Comparison of ENCODE assay signal across 18 mouse cellular contexts in genomic region chr12:69761603-69762002, GRCm38 (mm10). TPM values are rescaled to one million over a fixed set of nuclear protein-coding genes. Genes with fewer than 3 reads are reported as not detected.
DNase-seq lines count a peak whose midpoint lies in the region; ATAC-seq lines count a peak whose summit lies in the region.
"Had no signal": no experiment of that assay in that cellular context is flagged by ENCODE, and none has a peak within 500 bp of the region (broad histone marks: within the 10 kb centered on the region; RNA-seq: fewer than 3 reads in every experiment).

No protein-coding gene starts in this region.

- DNase-seq in embryonic facial prominence, embryonic 14.5 days (ENCODE audit: low spot score), result peak; percentile 24
- no peak for DNase-seq in embryonic facial prominence, embryonic 10.5 days (ENCODE audit: low spot score)
- no peak for DNase-seq in liver
- peak; percentile 12 for DNase-seq in heart, postnatal 25 days (ENCODE audit: low spot score)
- no peak for DNase-seq in midbrain, embryonic 11.5 days (ENCODE audit: low spot score, missing footprints)
- DNase-seq: cerebellum, adult 8-10 months; gastrocnemius, postnatal 25 days had no signal

- no peak overlapping the region for H3K4me2 ChIP-seq in embryonic facial prominence, embryonic 14.5 days (ENCODE audit: low read depth, low read length)
- H3K4me2 ChIP-seq in liver, embryonic 12.5 days, result no peak overlapping the region
- H3K4me2 ChIP-seq in liver, embryonic 16.5 days (ENCODE audit: low read depth, low read length), result no peak overlapping the region
- no peak overlapping the region for H3K4me2 ChIP-seq in forebrain, embryonic 12.5 days
- no peak overlapping the region for H3K4me2 ChIP-seq in midbrain, embryonic 11.5 days
- H3K4me2 ChIP-seq: embryonic facial prominence, embryonic 13.5 days; lung, embryonic 15.5 days; midbrain, embryonic 13.5 days; neural tube, embryonic 15.5 days had no signal

- intact Hi-C loops in heart, postnatal 25 days (cut with DNase I), result loop anchor here (2.0 kb wide), 1 partner anchor 29 kb away; the partner anchor contains the start of gene Cdkl1

- no peaks in the 10 kb centered on the region for H3K27me3 ChIP-seq in embryonic facial prominence, embryonic 14.5 days (replicated peaks; ENCODE audit: control insufficient read depth, insufficient read depth, low read length)
- no peaks in the 10 kb centered on the region for H3K27me3 ChIP-seq in embryonic facial prominence, embryonic 10.5 days (replicated peaks; ENCODE audit: low read depth, poor library complexity, severe bottlenecking)
- H3K27me3 ChIP-seq in liver, embryonic 12.5 days (replicated peaks), result no peaks in the 10 kb centered on the region
- H3K27me3 ChIP-seq in liver, embryonic 16.5 days (ENCODE audit: control insufficient read depth, insufficient read depth, low read depth, low read length), result no peaks in the 10 kb centered on the region
- H3K27me3 ChIP-seq in forebrain, embryonic 12.5 days, result 0 out of 2 replicates have a peak, but pooled peaks cover 4% of the 10 kb centered on the region
- H3K27me3 ChIP-seq in midbrain, embryonic 11.5 days (ENCODE audit: control insufficient read depth, insufficient read depth, low read length), result no peaks in the 10 kb centered on the region
- H3K27me3 ChIP-seq: embryonic facial prominence, embryonic 13.5 days; lung, embryonic 15.5 days; midbrain, embryonic 13.5 days; neural tube, embryonic 15.5 days had no signal

- ATAC-seq in embryonic facial prominence, embryonic 14.5 days (ENCODE audit: low read depth), result no peak
- ATAC-seq in liver, embryonic 12.5 days, result no peak
- no peak for ATAC-seq in liver, embryonic 16.5 days (ENCODE audit: low read depth)
- no peak for ATAC-seq in forebrain, embryonic 12.5 days (ENCODE audit: low FRiP score)
- ATAC-seq in midbrain, embryonic 11.5 days (ENCODE audit: low FRiP score), result no peak
- ATAC-seq: inflammation-experienced regulatory T-cells, adult 6 months; midbrain, embryonic 13.5 days had no signal

- H3K9ac ChIP-seq in embryonic facial prominence, embryonic 14.5 days (ENCODE audit: low read depth, low read length), result no peak overlapping the region
- H3K9ac ChIP-seq in liver, embryonic 12.5 days, result no peak overlapping the region
- 0 out of 2 replicates have a peak overlapping the region, but pooled peaks have one; percentile 18 for H3K9ac ChIP-seq in liver, embryonic 16.5 days (ENCODE audit: low read depth, low read length)
- no peak overlapping the region for H3K9ac ChIP-seq in forebrain, embryonic 12.5 days
- no peak overlapping the region for H3K9ac ChIP-seq in midbrain, embryonic 11.5 days (ENCODE audit: low read length)
- H3K9ac ChIP-seq: embryonic facial prominence, embryonic 13.5 days; lung, embryonic 15.5 days; midbrain, embryonic 13.5 days; neural tube, embryonic 15.5 days had no signal

- H3K4me3 ChIP-seq in embryonic facial prominence, embryonic 14.5 days (ENCODE audit: low read depth, low read length), result no peak overlapping the region
- H3K4me3 ChIP-seq in embryonic facial prominence, embryonic 10.5 days, result no peak overlapping the region
- no peak overlapping the region for H3K4me3 ChIP-seq in liver, embryonic 12.5 days
- no peak overlapping the region for H3K4me3 ChIP-seq in liver, embryonic 16.5 days (ENCODE audit: low read depth, low read length)
- H3K4me3 ChIP-seq in forebrain, embryonic 12.5 days (replicated peaks), result no peak overlapping the region
- H3K4me3 ChIP-seq in midbrain, embryonic 11.5 days (ENCODE audit: low read depth, low read length), result no peak overlapping the region
- H3K4me3 ChIP-seq: embryonic facial prominence, embryonic 13.5 days; left cerebral cortex, adult 2 months; lung, embryonic 15.5 days; midbrain, embryonic 13.5 days; neural tube, embryonic 15.5 days had no signal

- no peak overlapping the region for H3K27ac ChIP-seq in embryonic facial prominence, embryonic 14.5 days (replicated peaks; ENCODE audit: low read depth, low read length)
- no peak overlapping the region for H3K27ac ChIP-seq in embryonic facial prominence, embryonic 10.5 days (replicated peaks)
- H3K27ac ChIP-seq in liver, embryonic 12.5 days, result peak overlapping the region; percentile 8
- peak overlapping the region; percentile 66 for H3K27ac ChIP-seq in liver, embryonic 16.5 days (ENCODE audit: low read length)
- H3K27ac ChIP-seq in forebrain, embryonic 12.5 days, result no peak overlapping the region
- no peak overlapping the region for H3K27ac ChIP-seq in midbrain, embryonic 11.5 days (ENCODE audit: low read depth, low read length)
- H3K27ac ChIP-seq: embryonic facial prominence, embryonic 13.5 days; left cerebral cortex, adult 2 months; midbrain, embryonic 13.5 days; neural tube, embryonic 15.5 days; stomach, postnatal 0 days had no signal

- H3K4me1 ChIP-seq in embryonic facial prominence, embryonic 14.5 days (ENCODE audit: control insufficient read depth, insufficient read depth, low read length), result peaks cover 18% of the 10 kb centered on the region
- peaks cover 32% of the 10 kb centered on the region for H3K4me1 ChIP-seq in embryonic facial prominence, embryonic 10.5 days
- peaks cover 68% of the 10 kb centered on the region for H3K4me1 ChIP-seq in liver, embryonic 12.5 days
- peaks cover 51% of the 10 kb centered on the region for H3K4me1 ChIP-seq in liver, embryonic 16.5 days (ENCODE audit: control insufficient read depth, low read depth, low read length)
- peaks cover 27% of the 10 kb centered on the region for H3K4me1 ChIP-seq in forebrain, embryonic 12.5 days
- peaks cover 9% of the 10 kb centered on the region for H3K4me1 ChIP-seq in midbrain, embryonic 11.5 days (ENCODE audit: control insufficient read depth, insufficient read depth, low read length)

- no peaks in the 10 kb centered on the region for H3K36me3 ChIP-seq in embryonic facial prominence, embryonic 14.5 days (ENCODE audit: control insufficient read depth, insufficient read depth, low read length)
- H3K36me3 ChIP-seq in embryonic facial prominence, embryonic 10.5 days (replicated peaks), result no peaks in the 10 kb centered on the region
- no peaks in the 10 kb centered on the region for H3K36me3 ChIP-seq in liver, embryonic 12.5 days
- no peaks in the 10 kb centered on the region for H3K36me3 ChIP-seq in liver, embryonic 16.5 days (ENCODE audit: control insufficient read depth, insufficient read depth)
- H3K36me3 ChIP-seq in forebrain, embryonic 12.5 days (replicated peaks), result no peaks in the 10 kb centered on the region
- H3K36me3 ChIP-seq in midbrain, embryonic 11.5 days (ENCODE audit: control insufficient read depth, insufficient read depth, low read length), result no peaks in the 10 kb centered on the region
- H3K36me3 ChIP-seq: embryonic facial prominence, embryonic 13.5 days; lung, embryonic 15.5 days; midbrain, embryonic 13.5 days; neural tube, embryonic 15.5 days had no signal

- H3K9me3 ChIP-seq in embryonic facial prominence, embryonic 14.5 days (ENCODE audit: control insufficient read depth, low read length), result no peaks in the 10 kb centered on the region
- no peaks in the 10 kb centered on the region for H3K9me3 ChIP-seq in embryonic facial prominence, embryonic 10.5 days
- H3K9me3 ChIP-seq in liver, embryonic 12.5 days (replicated peaks), result no peaks in the 10 kb centered on the region
- H3K9me3 ChIP-seq in liver, embryonic 16.5 days (replicated peaks; ENCODE audit: control insufficient read depth, low read length), result no peaks in the 10 kb centered on the region
- no peaks in the 10 kb centered on the region for H3K9me3 ChIP-seq in forebrain, embryonic 12.5 days
- H3K9me3 ChIP-seq in midbrain, embryonic 11.5 days (ENCODE audit: control insufficient read depth, low read length), result no peaks in the 10 kb centered on the region
- H3K9me3 ChIP-seq: embryonic facial prominence, embryonic 13.5 days; lung, embryonic 15.5 days; midbrain, embryonic 13.5 days; neural tube, embryonic 15.5 days had no signal

- WGBS in embryonic facial prominence, embryonic 14.5 days, result 56% methylated on average over 2 of the region's 2 CpGs
- 58% methylated on average over 2 of the region's 2 CpGs for WGBS in embryonic facial prominence, embryonic 10.5 days
- 70% methylated on average over 2 of the region's 2 CpGs for WGBS in liver, embryonic 12.5 days (ENCODE audit: insufficient replicate concordance)
- 78% methylated on average over 2 of the region's 2 CpGs for WGBS in liver, embryonic 16.5 days (ENCODE audit: insufficient replicate concordance)
- WGBS in forebrain, embryonic 12.5 days, result 62% methylated on average over 2 of the region's 2 CpGs
- WGBS in midbrain, embryonic 11.5 days, result 82% methylated on average over 2 of the region's 2 CpGs

RNA-seq across cellular contexts. Expression of gene Cdkl1, which starts 29.5 kb away (rescaled TPM):
- polyA plus RNA-seq in embryonic facial prominence, embryonic 14.5 days (2014; fragmentation: Nextera tagmentation; extraction: Ambion mirVana), result 1.9 and 2.9 TPM in 2 replicates
- 0.43 and 1.6 TPM in 2 replicates for polyA plus RNA-seq in embryonic facial prominence, embryonic 10.5 days (2016; fragmentation: Nextera tagmentation; extraction: Ambion mirVana)
- polyA plus RNA-seq in liver, embryonic 12.5 days (2016; fragmentation: Nextera tagmentation; extraction: Ambion mirVana), result 0.67 and 0.74 TPM in 2 replicates
- 1 to 10 TPM; 4.9 to 5.9 TPM for total RNA-seq in heart, postnatal 25 days (2021)
- 1.7 TPM in 2 replicates for polyA plus RNA-seq in liver, embryonic 16.5 days (2015; fragmentation: Nextera tagmentation; extraction: Ambion mirVana)
- polyA plus RNA-seq in forebrain, embryonic 12.5 days (2016; fragmentation: Nextera tagmentation; extraction: Ambion mirVana), result 0.47 and 0.93 TPM in 2 replicates
- polyA plus RNA-seq in midbrain, embryonic 11.5 days (2014; fragmentation: Nextera tagmentation; extraction: Ambion mirVana), result 0.50 and 0.64 TPM in 2 replicates
- total RNA-seq: hematopoietic stem cell, adult 5-6 weeks had no signal
- polyA plus RNA-seq: inflammation-experienced regulatory T-cells, adult 6 months had no signal

RNA-seq across cellular contexts. Expression of gene Atp5s, which starts 36.9 kb away (rescaled TPM):
- polyA plus RNA-seq in embryonic facial prominence, embryonic 14.5 days (2014; fragmentation: Nextera tagmentation; extraction: Ambion mirVana), result 30.4 and 32.0 TPM in 2 replicates
- 23.8 and 24.4 TPM in 2 replicates for polyA plus RNA-seq in embryonic facial prominence, embryonic 10.5 days (2016; fragmentation: Nextera tagmentation; extraction: Ambion mirVana)
- polyA plus RNA-seq in liver, embryonic 12.5 days (2016; fragmentation: Nextera tagmentation; extraction: Ambion mirVana), result 20.7 and 23.8 TPM in 2 replicates
- 10 to 100 TPM; 27.6 to 28.3 TPM for total RNA-seq in heart, postnatal 25 days (2021)
- 16.7 and 18.4 TPM in 2 replicates for polyA plus RNA-seq in liver, embryonic 16.5 days (2015; fragmentation: Nextera tagmentation; extraction: Ambion mirVana)
- 22.7 and 24.1 TPM in 2 replicates for polyA plus RNA-seq in forebrain, embryonic 12.5 days (2016; fragmentation: Nextera tagmentation; extraction: Ambion mirVana)
- polyA plus RNA-seq in midbrain, embryonic 11.5 days (2014; fragmentation: Nextera tagmentation; extraction: Ambion mirVana), result 18.0 and 19.3 TPM in 2 replicates

RNA-seq across cellular contexts. Expression of gene L2hgdh, which starts 36.9 kb away (rescaled TPM):
- polyA plus RNA-seq in embryonic facial prominence, embryonic 14.5 days (2014; fragmentation: Nextera tagmentation; extraction: Ambion mirVana), result 21.2 and 21.8 TPM in 2 replicates
- 20.5 and 20.9 TPM in 2 replicates for polyA plus RNA-seq in embryonic facial prominence, embryonic 10.5 days (2016; fragmentation: Nextera tagmentation; extraction: Ambion mirVana)
- 19.8 and 20.6 TPM in 2 replicates for polyA plus RNA-seq in liver, embryonic 12.5 days (2016; fragmentation: Nextera tagmentation; extraction: Ambion mirVana)
- total RNA-seq in heart, postnatal 25 days (2021), result 10 to 100 TPM; 41.7 to 47.7 TPM
- 11.6 and 12.2 TPM in 2 replicates for polyA plus RNA-seq in liver, embryonic 16.5 days (2015; fragmentation: Nextera tagmentation; extraction: Ambion mirVana)
- 15.7 and 16.2 TPM in 2 replicates for polyA plus RNA-seq in forebrain, embryonic 12.5 days (2016; fragmentation: Nextera tagmentation; extraction: Ambion mirVana)
- polyA plus RNA-seq in midbrain, embryonic 11.5 days (2014; fragmentation: Nextera tagmentation; extraction: Ambion mirVana), result 9.7 and 13.6 TPM in 2 replicates

Comparison
In these comparisons a context has a peak if more than half of its experiments do, and no peak if none do; other contexts are left out.
1. DNase-seq: peak in embryonic facial prominence, embryonic 14.5 days (single experiment) and heart, postnatal 25 days (single experiment); none in embryonic facial prominence, embryonic 10.5 days (single experiment), liver (single experiment) and midbrain, embryonic 11.5 days (single experiment).
2. H3K27ac ChIP-seq: peak in liver, embryonic 12.5 days (single experiment) and liver, embryonic 16.5 days (single experiment); none in embryonic facial prominence, embryonic 14.5 days (single experiment), embryonic facial prominence, embryonic 10.5 days (single experiment), forebrain, embryonic 12.5 days (single experiment) and midbrain, embryonic 11.5 days (single experiment).